Mouse (Mus musculus): ENCODE measurements around the gene Neu1.
"Not testable (repeated sequence)": the region's sequence is repeated elsewhere in the genome, so short reads cannot be mapped to it uniquely, and the experiment has no call there.

Gene Neu1

GRCm38 (mm10) chr17:34948721-34949552, 17.9 kb downstream of the Neu1 start:
- DNase-seq (ENCODE audit: low spot score) = not testable (repeated sequence)

GRCm38 (mm10) chr17:34949553-34949969, 18.5 kb downstream of the Neu1 start:
- no peak for DNase-seq (ENCODE audit: low spot score)

- DNase-seq (ENCODE audit: low spot score) = no peak
Observed at GRCm38 (mm10) chr17:34950514-34951455, 19.7 kb downstream of the Neu1 start.

GRCm38 (mm10) chr17:34951636-34952377, 20.8 kb downstream of the Neu1 start:
- DNase-seq (ENCODE audit: low spot score) = no peak

- DNase-seq (ENCODE audit: low spot score) = peak; percentile 90
Observed at GRCm38 (mm10) chr17:34952378-34953040, 21.5 kb downstream of the Neu1 start.

GRCm38 (mm10) chr17:34953258-34953657, 22.2 kb downstream of the Neu1 start:
- no peak for DNase-seq (ENCODE audit: low spot score)

- DNase-seq (ENCODE audit: low spot score) = no peak
Observed at GRCm38 (mm10) chr17:34953904-34954303, 22.9 kb downstream of the Neu1 start.

- DNase-seq (ENCODE audit: low spot score) = no peak
Observed at GRCm38 (mm10) chr17:34954831-34955230, 23.8 kb downstream of the Neu1 start.

GRCm38 (mm10) chr17:34955884-34956283, 24.8 kb downstream of the Neu1 start:
- DNase-seq (ENCODE audit: low spot score) = no peak

GRCm38 (mm10) chr17:34956340-34956739, 25.3 kb downstream of the Neu1 start:
- DNase-seq (ENCODE audit: low spot score) = no peak

GRCm38 (mm10) chr17:34957291-34957690, 26.2 kb downstream of the Neu1 start:
- DNase-seq (ENCODE audit: low spot score) = not testable (repeated sequence)

GRCm38 (mm10) chr17:34957966-34958365, 26.9 kb downstream of the Neu1 start:
- DNase-seq (ENCODE audit: low spot score) = not testable (repeated sequence)

GRCm38 (mm10) chr17:34958734-34959129, 27.7 kb downstream of the Neu1 start:
- DNase-seq (ENCODE audit: low spot score) = not testable (repeated sequence)

- DNase-seq (ENCODE audit: low spot score) = peak; percentile 80
Observed at GRCm38 (mm10) chr17:34959130-34959778, 28.2 kb downstream of the Neu1 start, which contains the start of gene Hspa1b. Gene Hspa1b, minus strand, starts transcription at chr17:34959238.

GRCm38 (mm10) chr17:34959881-34960515, 28.9 kb downstream of the Neu1 start:
- DNase-seq (ENCODE audit: low spot score) = no peak

- DNase-seq (ENCODE audit: low spot score) = no peak
Observed at GRCm38 (mm10) chr17:34960702-34961493, 29.8 kb downstream of the Neu1 start.

GRCm38 (mm10) chr17:34962125-34962524, 31.1 kb downstream of the Neu1 start:
- no peak for DNase-seq (ENCODE audit: low spot score)

GRCm38 (mm10) chr17:34962841-34963240, 31.8 kb downstream of the Neu1 start:
- DNase-seq (ENCODE audit: low spot score) = no peak

GRCm38 (mm10) chr17:34964640-34965049, 33.6 kb downstream of the Neu1 start:
- no peak for DNase-seq (ENCODE audit: low spot score)

All from testis, postnatal 10 days (tissue).